Mouse (Mus musculus): Measurements from ENCODE around the gene Sipa1l1.
A peak's percentile ranks its signal among the peaks of the same experiment; 100 is the strongest.

Sipa1l1 gene

GRCm38 (mm10) chr12:82168820-82169533 is at the start of gene Sipa1l1:
Gene Sipa1l1, plus strand, starts transcription at chr12:82169320.
- DNase-seq (ENCODE audit: low read depth): peak; percentile 87

- no peak for DNase-seq (ENCODE audit: low read depth)
Observed at GRCm38 (mm10) chr12:82121947-82122346, 47.2 kb upstream of the Sipa1l1 start.

GRCm38 (mm10) chr12:82122450-82123249 is 46.5 kb upstream of the Sipa1l1 start:
- DNase-seq (ENCODE audit: low read depth): no peak

GRCm38 (mm10) chr12:82126796-82127195 is 42.3 kb upstream of the Sipa1l1 start:
- DNase-seq (ENCODE audit: low read depth): no peak

DNA sequence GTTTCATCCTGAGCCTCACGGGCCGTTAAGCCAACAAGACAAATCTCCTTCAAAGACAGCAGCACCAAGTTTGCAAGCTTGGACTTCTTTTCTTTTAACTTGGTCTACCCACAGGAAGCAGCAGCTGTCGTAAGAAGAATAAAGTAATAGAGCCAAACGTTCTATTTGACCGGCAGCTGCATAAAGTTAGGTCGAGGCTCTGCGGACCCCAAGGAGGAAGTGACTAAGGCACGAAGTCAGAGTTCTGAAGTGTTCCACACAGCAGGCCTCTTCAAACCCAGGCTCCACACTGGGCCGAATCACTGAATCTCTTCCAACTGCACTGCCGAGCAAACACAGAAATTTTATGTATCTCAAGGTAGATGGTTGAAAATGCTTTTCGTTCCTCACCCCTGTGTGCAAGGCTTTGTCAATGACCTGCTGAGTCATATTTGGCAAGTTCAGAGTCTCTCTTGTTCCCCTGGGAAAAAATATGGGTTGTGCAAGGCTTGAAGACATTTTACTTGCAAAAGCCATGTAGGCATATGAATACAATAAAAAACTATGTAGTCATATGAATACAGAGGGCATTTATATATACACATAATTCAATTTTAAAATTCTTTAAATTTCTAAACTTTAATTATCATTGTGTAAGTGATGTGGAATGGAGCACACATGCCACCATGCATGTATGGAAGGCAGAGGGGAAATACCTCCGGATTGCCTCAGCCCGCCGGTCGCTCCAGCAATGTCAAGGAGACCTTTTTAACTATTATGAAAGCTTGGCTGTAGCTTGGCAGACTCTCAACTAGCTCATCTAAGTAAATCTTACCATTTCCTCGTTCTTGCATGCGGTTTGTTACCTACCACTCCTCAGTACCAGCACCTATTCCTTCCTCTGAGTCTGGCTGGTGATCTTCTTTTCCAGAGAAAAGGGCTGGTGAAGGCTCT is 29.6 kb upstream of the Sipa1l1 start:
- no peak for DNase-seq (ENCODE audit: low read depth)

GRCm38 (mm10) chr12:82143371-82143770 is 25.7 kb upstream of the Sipa1l1 start:
- DNase-seq (ENCODE audit: low read depth): no peak

DNA sequence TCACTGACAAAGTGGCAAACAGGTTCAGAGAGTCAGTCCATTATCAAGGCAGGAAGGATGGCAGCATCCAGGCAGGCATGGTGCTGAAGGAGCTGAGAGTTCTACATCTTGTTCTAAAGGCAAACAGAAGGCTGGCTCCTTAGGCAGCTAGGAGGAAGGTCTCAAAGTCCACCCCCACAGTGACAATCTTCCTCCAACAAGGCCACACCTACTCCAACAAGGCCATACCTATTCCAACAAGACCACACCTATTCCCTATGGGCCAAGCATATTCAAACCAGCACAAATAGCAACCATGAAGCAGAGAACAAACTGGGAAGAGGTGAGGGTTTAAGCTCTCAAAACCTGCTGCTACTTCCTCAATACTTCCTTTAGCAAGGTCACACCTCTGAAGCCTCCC is 23.9 kb upstream of the Sipa1l1 start:
- DNase-seq (ENCODE audit: low read depth): no peak

GRCm38 (mm10) chr12:82147021-82147693 is 22.0 kb upstream of the Sipa1l1 start:
- no peak for DNase-seq (ENCODE audit: low read depth)

DNA sequence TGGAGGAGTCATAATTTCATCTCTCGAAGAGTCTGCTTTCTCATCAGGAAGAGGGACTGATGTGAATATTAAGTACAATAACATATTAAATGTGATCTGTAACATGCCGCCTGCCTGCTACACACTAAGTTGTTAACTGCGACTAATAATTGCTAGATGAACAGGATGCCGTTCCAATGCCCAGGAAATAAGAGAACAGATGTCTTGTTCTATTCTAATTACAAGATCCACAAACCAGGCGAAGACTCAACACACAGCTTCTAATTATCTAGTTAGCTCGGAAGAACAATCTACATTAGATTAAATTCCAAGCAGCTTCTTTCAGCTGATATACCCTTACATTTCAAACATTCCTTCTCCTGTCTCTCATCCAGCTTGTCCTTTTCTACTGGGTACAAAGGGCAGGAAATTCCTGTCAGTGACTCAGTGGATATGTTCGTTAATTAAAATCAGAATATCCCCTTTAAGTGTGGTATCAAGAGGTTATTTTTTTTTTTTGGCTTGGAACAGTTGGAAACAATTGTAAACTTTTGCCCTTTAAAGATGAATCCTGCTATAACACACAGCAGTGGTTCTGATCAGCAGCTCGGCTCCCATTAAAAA is 20.7 kb upstream of the Sipa1l1 start:
- no peak for DNase-seq (ENCODE audit: low read depth)

DNA sequence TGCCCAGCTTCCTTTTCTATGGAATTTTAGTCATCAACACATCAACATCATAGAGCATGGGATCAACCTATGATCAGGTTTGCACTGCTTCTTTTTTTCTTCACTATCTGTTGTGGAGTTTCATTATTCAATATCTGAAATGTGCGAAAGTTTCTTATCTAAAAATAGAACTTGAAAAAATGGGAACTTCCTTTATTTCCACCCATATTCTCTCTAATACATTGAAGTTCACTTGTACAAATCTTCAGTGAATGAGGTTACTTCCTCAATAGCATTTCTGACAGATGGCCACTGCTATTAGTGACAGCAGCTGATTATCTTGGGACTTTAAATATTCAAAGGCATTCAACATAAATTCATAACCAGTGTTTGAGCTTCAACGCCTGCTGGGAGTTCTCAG is 18.1 kb upstream of the Sipa1l1 start:
- no peak for DNase-seq (ENCODE audit: low read depth)

DNA sequence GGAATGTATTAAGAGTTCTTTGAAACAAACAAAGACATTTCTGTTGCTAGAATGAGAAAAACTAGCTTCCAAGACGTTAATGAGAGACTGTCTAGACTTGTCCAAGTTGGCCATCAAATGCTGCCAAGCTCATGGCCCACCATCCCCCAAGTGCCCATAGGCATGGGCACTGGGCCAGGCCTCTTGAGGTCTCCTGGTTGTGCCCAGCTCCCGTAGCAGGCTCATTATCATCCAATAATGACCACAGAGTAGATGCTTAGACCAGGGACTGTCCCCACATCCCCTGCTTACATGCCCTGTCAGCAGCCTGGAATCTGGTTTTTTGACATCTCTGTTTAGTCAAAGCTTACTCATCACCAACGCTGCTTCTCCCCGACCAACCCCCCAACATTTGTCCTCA is 14.6 kb upstream of the Sipa1l1 start:
- no peak for DNase-seq (ENCODE audit: low read depth)

GRCm38 (mm10) chr12:82158516-82158915 is 10.6 kb upstream of the Sipa1l1 start:
- DNase-seq (ENCODE audit: low read depth): no peak

DNA sequence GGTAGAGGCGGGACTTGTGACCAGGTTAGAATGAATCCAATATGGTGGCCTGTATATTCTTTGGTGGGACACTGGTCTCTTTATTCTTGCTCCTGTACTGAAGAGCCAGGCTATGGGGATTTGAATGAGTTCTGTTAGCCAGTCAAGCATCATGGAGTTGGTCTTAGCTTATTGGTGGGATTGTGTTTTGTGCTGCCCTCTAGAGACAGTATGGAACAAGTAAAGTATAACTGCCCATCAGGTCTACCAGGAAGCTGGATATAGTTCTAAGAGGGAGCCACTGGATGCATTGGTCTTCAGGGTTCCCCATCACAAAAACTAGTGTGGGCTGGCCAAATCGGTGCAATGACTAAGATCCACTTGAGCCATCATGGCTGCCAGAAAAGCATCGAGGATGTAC is 9.7 kb upstream of the Sipa1l1 start:
- no peak for DNase-seq (ENCODE audit: low read depth)

DNA sequence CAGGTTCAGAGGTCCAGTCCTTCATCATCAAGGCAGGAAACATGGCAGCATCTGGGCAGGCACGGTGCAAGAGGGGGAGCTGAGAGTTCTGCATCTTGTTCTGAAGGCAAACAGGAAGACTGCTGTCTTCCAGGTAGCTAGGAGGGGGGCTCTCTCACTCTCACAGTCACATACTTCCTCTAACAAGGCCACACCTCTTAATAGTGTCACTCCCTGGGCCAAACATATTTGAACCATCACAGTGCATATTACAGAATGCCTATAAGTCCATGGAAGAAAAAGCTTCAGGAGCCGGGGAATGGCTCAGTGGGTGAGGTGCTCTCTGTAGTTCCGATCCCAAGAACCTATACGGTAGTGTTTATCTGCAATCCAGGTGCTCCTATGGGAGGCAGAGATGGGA is 3.5 kb upstream of the Sipa1l1 start:
- DNase-seq (ENCODE audit: low read depth): no peak

- no peak for DNase-seq (ENCODE audit: low read depth)
Observed at GRCm38 (mm10) chr12:82166101-82166571, 3.0 kb upstream of the Sipa1l1 start.

DNA sequence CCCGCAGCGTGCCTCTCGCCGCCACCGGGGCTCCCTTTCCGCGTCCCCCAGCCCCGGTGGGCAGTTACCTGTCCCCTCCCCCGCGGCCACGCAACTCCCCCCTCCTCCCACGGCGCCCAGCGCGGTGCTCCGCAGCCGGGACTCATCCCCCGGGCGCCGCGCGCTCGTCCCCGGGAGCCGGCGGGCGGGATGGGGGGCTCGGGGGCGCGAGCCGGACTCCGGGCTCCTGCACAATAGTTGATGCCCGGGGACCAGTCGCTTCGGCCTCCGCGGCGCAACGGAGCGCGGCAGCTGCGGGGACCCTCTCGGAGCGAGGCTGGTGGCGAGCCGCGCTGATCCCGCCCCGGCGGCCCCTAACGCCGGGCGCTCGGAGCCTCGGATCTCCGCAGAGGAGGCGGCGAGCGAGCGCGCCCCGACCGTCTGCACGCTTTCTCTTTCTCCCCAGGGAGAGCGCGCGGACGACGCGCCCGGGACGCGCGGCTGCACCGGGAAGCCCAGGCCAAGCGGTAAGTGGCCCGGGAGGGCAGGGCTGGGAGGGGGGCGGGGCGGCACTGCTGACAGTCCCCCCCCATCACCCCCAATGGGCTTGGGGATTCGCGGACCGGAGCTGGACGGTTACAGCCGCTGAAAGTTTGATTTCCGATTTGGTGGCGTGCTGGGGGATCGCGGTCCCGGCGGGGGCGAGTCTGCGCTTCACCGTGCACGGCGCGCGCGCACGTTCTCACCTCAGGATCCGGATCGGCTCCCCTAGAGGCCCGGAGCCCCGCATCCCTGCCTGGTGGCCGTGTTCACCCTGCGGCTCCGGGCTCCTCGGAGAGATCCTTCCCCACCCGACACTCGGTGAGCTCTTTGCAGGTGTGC is 681 bp downstream of the Sipa1l1 start:
- no peak for DNase-seq (ENCODE audit: low read depth)

DNA sequence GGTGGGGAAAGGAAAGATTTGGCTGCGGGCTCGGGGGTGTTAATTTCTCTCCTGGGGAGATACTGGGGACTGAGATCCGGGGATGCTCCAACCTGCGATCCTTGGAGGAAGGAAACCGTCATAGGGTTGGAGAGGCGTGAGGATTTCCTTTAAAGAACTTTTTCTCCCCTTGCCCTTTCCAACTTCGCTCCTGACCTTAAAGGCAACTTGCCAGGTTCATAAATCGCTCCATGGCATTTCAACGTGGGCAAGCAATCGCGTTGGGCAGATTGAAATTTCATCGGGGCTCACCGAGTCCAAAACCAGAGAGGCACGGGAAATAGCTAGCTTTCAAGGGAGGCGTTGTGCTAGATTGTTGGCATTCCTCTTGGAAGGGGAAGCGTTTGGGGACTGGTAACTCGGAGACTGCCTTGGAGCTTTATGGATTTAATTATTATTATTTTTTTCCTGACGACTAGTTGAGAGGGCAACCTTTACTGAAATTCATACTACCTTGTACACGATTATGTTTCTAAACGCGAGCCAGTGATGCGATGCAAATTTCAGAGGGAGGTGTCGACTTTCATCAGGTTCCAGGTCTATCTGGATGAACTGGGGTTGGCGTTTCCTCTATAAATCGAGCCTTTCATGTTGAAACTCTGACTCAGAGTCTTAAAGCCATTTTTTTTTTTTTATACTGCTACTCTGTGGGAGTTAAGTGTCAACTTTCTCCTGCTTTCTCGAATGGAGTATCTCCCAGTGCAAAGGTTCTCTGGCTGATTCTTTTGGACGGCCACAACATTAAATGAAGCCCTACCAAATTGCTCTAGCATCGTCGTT is 1.6 kb downstream of the Sipa1l1 start:
- DNase-seq (ENCODE audit: low read depth): no peak

DNA sequence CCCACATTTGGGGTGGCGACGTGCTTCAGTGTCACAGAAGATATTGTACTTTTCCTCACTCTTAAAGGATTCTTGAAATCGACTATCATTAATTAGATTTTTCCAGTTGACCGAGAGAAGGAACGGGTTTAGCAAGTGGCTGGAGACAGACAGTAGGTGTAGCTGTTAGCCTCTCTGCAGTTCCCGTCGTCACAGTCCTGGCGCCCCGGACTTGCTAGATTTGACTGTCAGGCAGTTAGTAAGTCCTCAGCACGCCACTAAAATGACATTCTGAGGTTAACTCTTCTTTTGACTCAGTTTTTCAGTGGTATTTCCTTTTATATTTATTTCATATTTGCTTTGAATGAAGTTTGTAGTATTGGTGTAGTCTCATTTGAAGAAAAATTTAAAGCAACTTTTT is 2.5 kb downstream of the Sipa1l1 start:
- no peak for DNase-seq (ENCODE audit: low read depth)

DNA sequence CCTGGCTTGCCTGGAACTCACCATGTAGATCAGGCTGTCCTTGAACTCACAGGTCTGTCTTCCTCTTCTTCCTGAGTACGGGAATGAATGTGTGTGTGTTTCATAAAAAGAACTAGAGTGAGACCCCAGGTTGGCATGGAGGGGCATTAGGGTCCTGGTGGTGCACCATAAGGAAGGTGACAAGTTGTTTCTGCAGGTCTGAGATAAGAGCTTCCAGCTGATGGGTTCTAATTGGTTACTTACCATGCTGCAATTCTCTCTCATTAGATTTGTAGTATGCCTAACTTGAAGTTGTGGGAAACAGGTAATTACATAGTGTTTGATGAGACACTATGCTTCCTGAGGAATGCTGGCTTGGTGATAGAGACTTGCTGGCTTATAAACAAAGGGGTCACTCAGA is 4.5 kb downstream of the Sipa1l1 start:
- no peak for DNase-seq (ENCODE audit: low read depth)
